Comparison of ENCODE assay signal across 18 mouse cellular contexts in the genomic region with DNA sequence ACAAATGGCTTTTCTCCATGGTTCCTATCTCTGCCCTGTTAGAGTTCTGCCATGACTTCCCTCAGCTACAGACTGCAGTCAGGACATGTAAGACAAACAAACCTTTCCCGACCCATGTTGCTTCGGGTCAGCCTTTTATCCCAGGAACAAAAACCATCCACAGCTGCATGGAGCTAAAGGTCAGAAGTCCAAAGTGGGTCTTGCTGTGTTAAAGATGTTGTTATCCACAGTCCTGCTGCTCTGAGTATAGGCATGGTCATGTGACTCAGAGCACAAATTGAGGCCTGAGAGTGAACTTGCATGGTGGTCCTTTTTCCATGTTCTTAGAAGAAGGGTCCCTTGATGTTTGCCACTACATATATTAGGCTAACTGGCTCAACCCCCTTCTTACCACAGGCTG.
"Had no signal": no experiment of that assay in that cellular context is flagged by ENCODE, and none has a peak within 500 bp of the region (broad histone marks: within the 10 kb centered on the region; RNA-seq: fewer than 3 reads in every experiment).

No protein-coding gene starts in this region.

- H3K27ac ChIP-seq: layer of hippocampus, adult 2 months; limb, embryonic 15.5 days; liver, embryonic 12.5 days; midbrain, embryonic 12.5 days; neural tube, embryonic 12.5 days had no signal

- H3K9ac ChIP-seq: limb, embryonic 15.5 days; liver, embryonic 12.5 days; lung, embryonic 14.5 days; midbrain, embryonic 12.5 days; neural tube, embryonic 12.5 days had no signal

- H3K36me3 ChIP-seq: limb, embryonic 15.5 days; liver, embryonic 12.5 days; midbrain, embryonic 12.5 days; neural tube, embryonic 12.5 days had no signal

- H3K4me1 ChIP-seq: liver, embryonic 12.5 days; neural tube, embryonic 12.5 days had no signal

- H3K4me3 ChIP-seq: layer of hippocampus, adult 2 months; limb, embryonic 15.5 days; liver, embryonic 12.5 days; midbrain, embryonic 12.5 days; neural tube, embryonic 12.5 days had no signal

- H3K4me2 ChIP-seq: limb, embryonic 15.5 days; liver, embryonic 12.5 days; lung, embryonic 14.5 days; midbrain, embryonic 12.5 days; neural tube, embryonic 12.5 days had no signal

- DNase-seq: kidney, adult 18-20 months; kidney, postnatal 10 days; kidney, postnatal 4 days; left cerebral cortex, postnatal 4 days; lung, embryonic 14.5 days; lung, postnatal 10 days; lung, postnatal 4 days; retina, postnatal 1 day; right cerebral cortex, postnatal 4 days; spleen, adult 18-20 months; thymus, adult 18-20 months; thymus, postnatal 14 days had no signal

- H3K27me3 ChIP-seq: limb, embryonic 15.5 days; liver, embryonic 12.5 days; neural tube, embryonic 12.5 days had no signal

- ATAC-seq: liver, embryonic 12.5 days; midbrain, embryonic 16.5 days had no signal

- H3K9me3 ChIP-seq: limb, embryonic 15.5 days; midbrain, embryonic 12.5 days; neural tube, embryonic 12.5 days had no signal
